Mouse (Mus musculus) hematopoietic stem cell, adult 5-6 weeks (primary cell): ENCODE results near the gene Slc2a5. TPM values are rescaled to one million over a fixed set of nuclear protein-coding genes. Genes with fewer than 3 reads are reported as not detected.
A peak's percentile ranks its signal among the peaks of the same experiment; 100 is the strongest.

Experiments used
- ATAC-seq, 2 experiments: fragments of 125-278 bp in 1 of 2; replicated peaks in 1 of 2; 2 replicates each; pipeline ENCODE4 v1.8.0; 2016 to 2017; ENCODE audit warnings: inconsistent platforms in 2 of 2, mild to moderate bottlenecking in 2 of 2, moderate number of reproducible peaks in 2 of 2, low read depth in 1 of 2, moderate TSS enrichment in 1 of 2; ENCODE audit not compliant: low FRiP score in 2 of 2, poor library complexity in 2 of 2, severe bottlenecking in 2 of 2, insufficient read depth in 1 of 2, low TSS enrichment in 1 of 2
- total RNA-seq: library from RNA; stranded (forward); fragments of 172-1452, 232-1000 nt; gene quantifications from 2 replicates; pipeline ENCODE4 v1.2.3, GENCODE M21; 2017

The Slc2a5 gene
- total RNA-seq, 1 experiment from 2014 or later = not detected

DNA sequence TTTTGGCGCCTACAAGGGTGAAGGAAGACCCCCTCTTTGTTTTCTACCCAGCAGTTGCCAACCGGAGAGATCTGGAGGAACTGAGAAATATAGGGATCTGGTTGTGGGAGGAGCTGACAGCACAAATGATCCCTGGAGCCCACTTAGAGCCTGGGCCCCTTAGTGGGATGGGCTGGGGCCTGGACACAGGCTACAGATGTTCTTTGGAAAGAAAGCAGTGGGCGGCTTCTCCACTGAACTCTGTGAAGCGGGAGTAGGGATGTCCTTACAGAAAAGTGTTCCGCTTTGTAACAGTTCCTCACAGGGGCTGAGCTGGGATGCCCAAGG, 24.7 kb upstream of the Slc2a5 start:
- ATAC-seq = no peak

DNA sequence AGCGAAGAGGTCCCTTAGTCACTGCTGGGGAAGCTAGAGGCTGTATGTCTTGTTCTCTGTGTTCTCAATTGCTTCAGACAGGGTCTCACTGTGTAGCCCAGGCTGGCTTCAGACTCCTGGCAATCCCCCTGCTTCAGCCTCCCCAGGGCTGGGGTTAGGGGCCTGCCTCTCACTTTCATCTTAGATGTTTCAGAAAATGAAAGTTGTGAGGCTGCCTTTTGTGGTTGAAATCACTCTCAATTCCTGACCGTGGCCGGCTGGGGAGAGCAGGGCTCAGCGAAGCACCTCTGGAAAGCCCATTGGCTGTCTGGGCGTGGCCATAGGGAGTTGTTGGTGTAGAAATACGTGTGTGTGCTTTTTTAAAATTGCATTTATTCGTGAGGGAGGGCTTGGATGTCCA, 22.8 kb upstream of the Slc2a5 start:
- ATAC-seq = no peak

GRCm38 (mm10) chr4:150097847-150098246, 21.2 kb upstream of the Slc2a5 start:
- ATAC-seq = 0 out of 4 replicates have a peak, but pooled peaks of 1 of the 2 experiments have one; percentile 10

- ATAC-seq = peak; percentile 50 to 64; a peak in 3 of 4 replicates
These were observed 20.2 kb upstream of the Slc2a5 start for GRCm38 (mm10) chr4:150098880-150099279.

DNA sequence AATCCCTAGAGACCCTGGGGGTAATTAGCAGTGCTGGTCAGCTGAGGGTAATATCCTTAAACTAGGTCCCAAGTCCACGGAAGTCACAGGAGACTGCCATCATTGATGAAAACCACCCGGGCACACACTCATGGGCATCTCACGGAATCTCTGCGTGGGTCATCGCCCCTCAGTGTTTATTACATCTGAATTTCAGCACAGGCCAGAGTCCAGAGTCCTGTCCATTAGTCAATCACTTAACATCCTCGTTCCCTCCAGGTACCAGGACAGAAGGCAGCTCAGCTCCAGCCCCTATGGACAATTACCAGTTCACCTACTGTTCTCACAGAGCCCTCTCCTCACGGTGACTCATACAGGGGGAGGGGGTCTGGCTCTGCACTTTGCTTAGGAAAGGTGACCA, 16.3 kb upstream of the Slc2a5 start:
- ATAC-seq = no peak

- ATAC-seq = no peak
These were observed 13.4 kb upstream of the Slc2a5 start for GRCm38 (mm10) chr4:150105671-150106070.

DNA sequence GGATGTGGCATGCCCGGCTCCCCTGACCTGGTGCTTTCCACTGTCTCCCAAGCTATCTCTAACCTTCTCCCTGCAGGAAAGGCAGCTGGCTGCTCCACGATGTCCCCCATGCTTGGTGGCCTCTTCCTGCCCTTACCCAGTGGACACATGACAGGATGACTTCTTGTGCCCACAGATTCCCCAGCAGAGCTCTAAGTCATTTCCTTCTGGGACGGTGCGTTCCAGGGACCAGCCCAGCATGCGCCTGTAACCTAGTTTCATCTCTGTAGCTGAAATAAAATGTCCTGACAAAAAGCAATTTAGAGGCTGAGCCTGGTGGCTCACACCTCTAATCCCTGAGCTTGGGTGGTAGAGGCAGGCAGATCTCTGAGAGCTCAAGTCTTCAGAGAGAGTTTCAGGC, 12.4 kb upstream of the Slc2a5 start:
- no peak for ATAC-seq

- no peak for ATAC-seq
These were observed 9.4 kb upstream of the Slc2a5 start for GRCm38 (mm10) chr4:150109636-150110035.

DNA sequence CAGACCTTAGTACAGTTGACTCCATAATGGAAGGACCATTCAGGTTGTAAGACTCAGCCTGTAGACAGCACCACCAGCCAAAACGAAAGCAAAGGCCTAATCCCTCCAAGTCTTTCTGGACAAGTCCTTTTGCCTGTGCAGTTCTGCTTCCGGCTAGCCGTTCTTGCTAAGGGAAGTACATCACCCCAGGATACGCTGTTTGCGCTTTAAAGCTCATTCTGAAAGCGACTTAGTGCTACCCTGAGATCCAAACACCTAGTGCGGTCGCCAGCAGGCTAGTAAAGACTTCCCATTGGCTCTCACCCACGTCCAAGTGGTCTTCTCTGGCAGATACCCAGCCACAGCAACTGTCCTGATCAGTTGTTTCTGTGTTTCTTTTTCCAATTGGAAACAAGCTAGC, 8.7 kb upstream of the Slc2a5 start:
- no peak for ATAC-seq

GRCm38 (mm10) chr4:150112867-150113266, 6.2 kb upstream of the Slc2a5 start:
- ATAC-seq = peak; percentile 54 to 60; a peak in 3 of 4 replicates

DNA sequence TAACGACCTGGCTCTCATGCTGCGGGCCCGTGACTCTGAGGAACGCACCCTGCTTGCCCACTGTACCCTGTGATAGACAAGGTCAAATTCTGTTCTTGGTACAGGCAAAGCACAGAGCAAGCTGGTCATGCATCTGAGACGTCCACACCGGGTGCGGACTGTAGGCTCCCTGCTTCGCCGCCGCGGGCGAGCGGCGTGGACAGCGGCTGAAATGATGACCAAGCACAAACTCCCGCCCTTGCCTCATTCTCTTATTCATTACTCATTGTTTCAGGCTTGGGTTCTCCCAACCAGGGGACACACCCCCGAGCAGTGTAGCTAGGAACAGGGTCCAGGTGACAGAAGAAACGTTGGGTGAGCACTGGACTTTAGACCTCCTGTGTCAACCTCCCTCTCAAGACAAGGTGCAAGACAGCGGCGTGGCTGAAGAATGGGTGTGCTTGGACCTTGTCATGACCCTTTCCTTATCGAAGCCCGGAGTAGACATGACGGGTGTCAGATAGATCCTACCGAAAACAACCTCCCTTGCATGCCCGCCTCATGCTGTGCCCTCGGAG, 4.5 kb upstream of the Slc2a5 start:
- ATAC-seq = no peak

GRCm38 (mm10) chr4:150117311-150117710, 1.8 kb upstream of the Slc2a5 start:
- peak; percentile 91 to 94 for ATAC-seq

- no peak for ATAC-seq
These were observed 920 bp upstream of the Slc2a5 start for GRCm38 (mm10) chr4:150118163-150118562.

DNA sequence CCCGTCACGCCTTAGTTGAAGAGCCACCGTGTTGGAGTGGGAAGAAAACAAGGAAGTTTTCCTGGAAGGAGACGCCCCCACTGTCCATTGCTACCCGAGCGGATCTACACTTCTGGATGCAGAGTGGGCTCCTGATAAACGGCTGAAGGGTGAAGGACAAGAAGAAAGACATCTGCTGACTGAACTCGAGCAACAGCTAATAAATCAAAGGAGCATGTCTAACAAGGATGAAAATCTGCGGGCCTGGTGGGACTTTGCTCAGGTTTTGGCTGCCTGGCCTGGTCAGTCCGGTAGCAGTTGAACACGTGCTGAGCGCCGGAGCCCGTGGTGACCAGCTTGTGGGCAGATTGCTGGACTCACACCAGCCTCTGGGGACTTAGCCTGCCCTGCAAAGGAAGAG, 557 bp downstream of the Slc2a5 start:
- no peak for ATAC-seq

GRCm38 (mm10) chr4:150120173-150120833, 1.2 kb downstream of the Slc2a5 start:
- ATAC-seq = peak; percentile 60

- no peak for ATAC-seq
These were observed 2.3 kb downstream of the Slc2a5 start for GRCm38 (mm10) chr4:150121430-150121829.

GRCm38 (mm10) chr4:150122476-150122875, 3.4 kb downstream of the Slc2a5 start:
- ATAC-seq = no peak

- no peak for ATAC-seq
These were observed 7.3 kb downstream of the Slc2a5 start for GRCm38 (mm10) chr4:150126373-150126772.

GRCm38 (mm10) chr4:150127894-150128293, 8.8 kb downstream of the Slc2a5 start:
- no peak for ATAC-seq
